Mouse (Mus musculus): Measurements from ENCODE around the gene Ccdc146. TPM values are rescaled to one million over a fixed set of nuclear protein-coding genes. Genes with fewer than 3 reads are reported as not detected.

The Ccdc146 gene
- polyA plus RNA-seq (2011; ENCODE audit: insufficient read depth, insufficient read length, low replicate concordance, missing spikeins), result not detected in 2 replicates

GRCm38 (mm10) chr5:21424614-21425602, at the start of gene Ccdc146, which contains the start of gene Fam185a:
Gene Ccdc146 (minus strand): TSS chr5:21424677.
Gene Fam185a (plus strand): TSS chr5:21424958.
- Histone ChIP-seq H3K4me3 (replicated peaks; ENCODE audit: control insufficient read depth, low read depth, low read length) (peak within 1 kb of the TSS; percentile 99), H3K4me1 (ENCODE audit: control insufficient read depth, insufficient read depth, low read length) (no peaks in the 10 kb centered on the region; the same call in 1 of the 2 replicates), H3K27ac (ENCODE audit: control insufficient read depth, insufficient read depth, low read depth, low read length, poor library complexity) (peak within 1 kb of the TSS; percentile 17)
- TF ChIP-seq POLR2A (IDR thresholded peaks at IDR 0.05; ENCODE audit: borderline replicate concordance, control insufficient read depth, low read depth, low read length), result no peak
- no peak for TF ChIP-seq CTCF (IDR thresholded peaks at IDR 0.05; ENCODE audit: control insufficient read depth, insufficient read depth, low read length)
- WGBS, result under 1% methylated on average over 68 of the region's 68 CpGs

DNA sequence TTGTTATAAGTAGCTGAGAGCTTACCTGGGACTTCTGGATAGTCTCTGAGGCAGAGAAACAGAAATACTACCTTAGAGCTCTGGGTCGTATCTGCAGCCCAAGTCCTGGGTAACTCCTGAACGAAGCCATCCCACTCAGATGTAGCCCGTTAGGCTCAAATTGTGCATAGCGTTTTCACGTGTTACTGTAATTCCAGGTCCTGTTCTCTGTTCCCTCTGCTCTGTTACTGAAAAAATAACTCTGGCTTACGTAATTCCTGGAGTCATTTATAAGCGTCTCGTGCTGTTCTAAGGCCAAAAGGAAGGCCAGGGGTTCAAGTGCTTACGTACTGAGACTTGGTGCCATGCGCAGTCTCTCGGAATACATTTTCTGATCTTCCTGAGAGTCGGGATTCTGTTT, 43.6 kb upstream of the Ccdc146 start:
- Histone ChIP-seq H3K27ac (ENCODE audit: control insufficient read depth, insufficient read depth, low read depth, low read length, poor library complexity) (no peak overlapping the region), H3K4me3 (replicated peaks; ENCODE audit: control insufficient read depth, low read depth, low read length) (no peak overlapping the region), H3K4me1 (ENCODE audit: control insufficient read depth, insufficient read depth, low read length) (no peaks in the 10 kb centered on the region)
- 89% methylated on average over 12 of the region's 12 CpGs for WGBS
- TF ChIP-seq CTCF (IDR thresholded peaks at IDR 0.05; ENCODE audit: control insufficient read depth, insufficient read depth, low read length), result no peak
- no peak for TF ChIP-seq POLR2A (IDR thresholded peaks at IDR 0.05; ENCODE audit: borderline replicate concordance, control insufficient read depth, low read depth, low read length)

GRCm38 (mm10) chr5:21467387-21467786, 42.9 kb upstream of the Ccdc146 start:
- 80% methylated on average over 7 of the region's 7 CpGs for WGBS
- no peak for TF ChIP-seq POLR2A (IDR thresholded peaks at IDR 0.05; ENCODE audit: borderline replicate concordance, control insufficient read depth, low read depth, low read length)
- TF ChIP-seq CTCF (IDR thresholded peaks at IDR 0.05; ENCODE audit: control insufficient read depth, insufficient read depth, low read length), result no peak

GRCm38 (mm10) chr5:21440833-21441530, 16.5 kb upstream of the Ccdc146 start:
- no peak for TF ChIP-seq CTCF (IDR thresholded peaks at IDR 0.05; ENCODE audit: control insufficient read depth, insufficient read depth, low read length)
- TF ChIP-seq POLR2A (IDR thresholded peaks at IDR 0.05; ENCODE audit: borderline replicate concordance, control insufficient read depth, low read depth, low read length), result no peak
- Histone ChIP-seq H3K4me1 (ENCODE audit: control insufficient read depth, insufficient read depth, low read length) (no peaks in the 10 kb centered on the region), H3K4me3 (replicated peaks; ENCODE audit: control insufficient read depth, low read depth, low read length) (no peak overlapping the region), H3K27ac (ENCODE audit: control insufficient read depth, insufficient read depth, low read depth, low read length, poor library complexity) (no peak overlapping the region)
- WGBS, result 67% methylated on average over 8 of the region's 8 CpGs

More at GRCm38 (mm10) chr5:21467387-21467786, 42.9 kb upstream of the Ccdc146 start:
- H3K27ac ChIP-seq (ENCODE audit: control insufficient read depth, insufficient read depth, low read depth, low read length, poor library complexity), result no peak overlapping the region
- H3K4me1 ChIP-seq (ENCODE audit: control insufficient read depth, insufficient read depth, low read length), result no peaks in the 10 kb centered on the region
- no peak overlapping the region for H3K4me3 ChIP-seq (replicated peaks; ENCODE audit: control insufficient read depth, low read depth, low read length)

GRCm38 (mm10) chr5:21439446-21440110, 15.1 kb upstream of the Ccdc146 start:
- 90% methylated on average over 7 of the region's 7 CpGs for WGBS
- H3K4me1 ChIP-seq (ENCODE audit: control insufficient read depth, insufficient read depth, low read length), result no peaks in the 10 kb centered on the region
- TF ChIP-seq POLR2A (IDR thresholded peaks at IDR 0.05; ENCODE audit: borderline replicate concordance, control insufficient read depth, low read depth, low read length) (no peak), CTCF (IDR thresholded peaks at IDR 0.05; ENCODE audit: control insufficient read depth, insufficient read depth, low read length) (no peak)
- H3K27ac ChIP-seq (ENCODE audit: control insufficient read depth, insufficient read depth, low read depth, low read length, poor library complexity), result no peak overlapping the region
- H3K4me3 ChIP-seq (replicated peaks; ENCODE audit: control insufficient read depth, low read depth, low read length), result no peak overlapping the region

DNA sequence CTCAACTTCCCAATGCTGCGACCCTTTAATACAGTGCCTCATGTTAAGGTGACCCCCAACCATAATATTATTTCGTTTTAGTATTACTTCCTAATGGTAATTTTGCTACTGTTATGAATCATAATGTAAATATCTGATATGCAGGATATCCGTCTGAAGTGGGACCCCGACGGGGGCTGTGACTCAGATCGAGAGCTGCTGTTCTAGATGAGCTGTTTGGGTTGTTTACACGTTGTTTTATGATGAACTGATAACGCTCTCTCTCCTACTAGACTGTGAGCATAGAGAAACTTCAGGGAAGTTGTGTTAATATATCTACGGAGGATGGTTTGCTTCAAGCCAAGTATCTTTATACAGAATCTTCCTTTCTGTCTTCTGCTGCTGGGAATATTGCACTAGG, 14.0 kb upstream of the Ccdc146 start:
- Histone ChIP-seq H3K4me3 (replicated peaks; ENCODE audit: control insufficient read depth, low read depth, low read length) (no peak overlapping the region), H3K4me1 (ENCODE audit: control insufficient read depth, insufficient read depth, low read length) (no peaks in the 10 kb centered on the region), H3K27ac (ENCODE audit: control insufficient read depth, insufficient read depth, low read depth, low read length, poor library complexity) (no peak overlapping the region)
- TF ChIP-seq CTCF (IDR thresholded peaks at IDR 0.05; ENCODE audit: control insufficient read depth, insufficient read depth, low read length) (no peak), POLR2A (IDR thresholded peaks at IDR 0.05; ENCODE audit: borderline replicate concordance, control insufficient read depth, low read depth, low read length) (no peak)
- WGBS, result 88% methylated on average over 9 of the region's 9 CpGs

DNA sequence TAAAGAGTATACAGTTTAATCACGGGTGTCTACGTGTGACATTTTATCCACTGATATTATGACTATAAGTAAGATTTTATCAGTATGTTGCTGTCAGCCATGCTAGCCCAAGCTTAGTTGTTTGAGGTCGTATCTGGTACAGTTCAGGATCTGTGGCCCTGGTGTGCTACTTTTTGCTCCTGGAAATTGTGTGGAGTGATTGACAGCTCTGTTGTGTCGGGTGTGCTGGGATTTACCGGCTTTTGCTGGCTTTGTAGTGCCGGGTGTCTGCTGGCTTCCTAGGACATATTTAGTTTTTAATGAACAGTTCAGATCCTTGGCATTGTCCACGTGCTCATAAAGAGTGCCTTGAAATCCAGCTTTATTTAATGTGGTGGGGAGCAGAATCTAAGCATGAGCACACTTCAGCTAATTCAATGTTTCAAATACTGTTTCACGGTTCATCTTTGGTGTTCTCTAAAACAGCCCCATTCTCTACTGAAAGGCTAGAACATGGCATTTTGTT, 12.0 kb upstream of the Ccdc146 start:
- Histone ChIP-seq H3K27ac (ENCODE audit: control insufficient read depth, insufficient read depth, low read depth, low read length, poor library complexity) (no peak overlapping the region), H3K4me1 (ENCODE audit: control insufficient read depth, insufficient read depth, low read length) (no peaks in the 10 kb centered on the region), H3K4me3 (replicated peaks; ENCODE audit: control insufficient read depth, low read depth, low read length) (no peak overlapping the region)
- TF ChIP-seq POLR2A (IDR thresholded peaks at IDR 0.05; ENCODE audit: borderline replicate concordance, control insufficient read depth, low read depth, low read length), result no peak
- TF ChIP-seq CTCF (IDR thresholded peaks at IDR 0.05; ENCODE audit: control insufficient read depth, insufficient read depth, low read length), result no peak
- WGBS, result 85% methylated on average over 8 of the region's 8 CpGs

Data from bone marrow, adult 2 months (tissue).